Mouse (Mus musculus) CH12.LX (cell line): Measurements from ENCODE around the gene Samd11. TPM values are rescaled to one million over a fixed set of nuclear protein-coding genes. Genes with fewer than 3 reads are reported as not detected.

Experiments
- DNase-seq: peaks from one replicate; pipeline ENCODE4 v3.0.0-alpha.2; 2013; ENCODE audit errors: extremely low read depth
- H3K27ac ChIP-seq: 2 replicates; pipeline ENCODE4 v1.5.1; 2012; ENCODE audit warnings: low read depth, mild to moderate bottlenecking, control low read depth, moderate library complexity; ENCODE audit not compliant: insufficient read depth
- H3K27me3 ChIP-seq: replicated peaks from 2 replicates; pipeline ENCODE3; 2012; ENCODE audit warnings: inconsistent platforms
- H3K36me3 ChIP-seq, 2 experiments: replicated peaks in 1 of 2; 2 replicates each; pipeline versions ENCODE3 to v1.6.1; 2012; ENCODE audit warnings: inconsistent platforms in 1 of 2, low read length in 1 of 2, mild to moderate bottlenecking in 1 of 2, mixed read lengths in 1 of 2, moderate library complexity in 1 of 2; ENCODE audit not compliant: control insufficient read depth in 1 of 2, insufficient read depth in 1 of 2
- H3K4me1 ChIP-seq, 2 experiments: 2 replicates each; pipeline ENCODE4 v1.6.1; 2012; ENCODE audit warnings: inconsistent platforms in 1 of 2, moderate library complexity in 1 of 2; ENCODE audit not compliant: insufficient read depth in 2 of 2, control insufficient read depth in 1 of 2
- H3K4me2 ChIP-seq: 2 replicates; pipeline ENCODE4 v1.6.1; 2012; ENCODE audit warnings: low read depth, mild to moderate bottlenecking, control low read depth; ENCODE audit not compliant: poor library complexity, insufficient read depth, severe bottlenecking
- H3K4me3 ChIP-seq, 3 experiments: fragments of 150-350 bp in 1 of 3; sonication (generic) in 1 of 3; replicated peaks in 1 of 3; 2 replicates each; pipeline versions ENCODE3 to v1.5.1; 2011 to 2012; ENCODE audit warnings: low read depth in 2 of 3, low read length in 2 of 3, mild to moderate bottlenecking in 2 of 3, moderate library complexity in 2 of 3, control low read depth in 1 of 3, improper control_type of control experiment in 1 of 3, inconsistent platforms in 1 of 3, mixed read lengths in 1 of 3; ENCODE audit not compliant: poor library complexity in 1 of 3
- H3K79me2 ChIP-seq: replicated peaks from 2 replicates; pipeline ENCODE4 v1.6.1; 2012; ENCODE audit warnings: mild to moderate bottlenecking, moderate library complexity; ENCODE audit not compliant: control insufficient read depth, poor library complexity, insufficient read depth, severe bottlenecking; ENCODE audit errors: extremely low read depth
- H3K9ac ChIP-seq: 2 replicates; pipeline ENCODE4 v1.6.1; 2012; ENCODE audit warnings: low read depth, mild to moderate bottlenecking, control low read depth, moderate library complexity; ENCODE audit not compliant: insufficient read depth
- H3K9me3 ChIP-seq: replicated peaks from 2 replicates; pipeline ENCODE3; 2012; ENCODE audit warnings: low read length, inconsistent platforms, mixed read lengths
- CHD1 ChIP-seq: IDR thresholded peaks from 2 replicates; pipeline ENCODE4 v1.6.1; 2012; ENCODE audit warnings: low read depth, low read length, improper control_type of control experiment, inconsistent platforms
- CTCF ChIP-seq, 2 experiments: IDR thresholded peaks in 1 of 2; conservative IDR thresholded peaks in 1 of 2; 2 replicates each; pipeline ENCODE4 v1.5.1; 2011 to 2012; ENCODE audit warnings: low read depth in 2 of 2, low read length in 2 of 2, improper control_type of control experiment in 1 of 2, inconsistent platforms in 1 of 2, mild to moderate bottlenecking in 1 of 2, moderate library complexity in 1 of 2
- ELF1 ChIP-seq: IDR thresholded peaks from 2 replicates; pipeline ENCODE4 v1.6.1; 2014; ENCODE audit warnings: low read depth, mild to moderate bottlenecking, inconsistent platforms, low read length, improper control_type of control experiment
- EP300 ChIP-seq: IDR thresholded peaks from 2 replicates; pipeline ENCODE4 v1.6.1; 2011; ENCODE audit warnings: low read length, improper control_type of control experiment
- ETS1 ChIP-seq: conservative IDR thresholded peaks from 2 replicates; pipeline ENCODE4 v1.6.1; 2012; ENCODE audit warnings: low read depth, mild to moderate bottlenecking, inconsistent platforms, low read length, improper control_type of control experiment, moderate library complexity
- GABPA ChIP-seq: IDR thresholded peaks from 2 replicates; pipeline ENCODE4 v1.6.1; 2012; ENCODE audit warnings: low read depth, low read length, improper control_type of control experiment, inconsistent platforms; ENCODE audit not compliant: insufficient replicate concordance
- HCFC1 ChIP-seq: IDR thresholded peaks from 2 replicates; pipeline ENCODE4 v1.6.1; 2012; ENCODE audit warnings: low read depth, mild to moderate bottlenecking, inconsistent platforms, low read length, improper control_type of control experiment
- JUND ChIP-seq: conservative IDR thresholded peaks from 2 replicates; pipeline ENCODE4 v1.6.1; 2011; ENCODE audit warnings: low read depth, low read length, improper control_type of control experiment
- MAFK ChIP-seq: IDR thresholded peaks from 2 replicates; pipeline ENCODE4 v1.6.1; 2011; ENCODE audit warnings: low read length, improper control_type of control experiment; ENCODE audit not compliant: insufficient replicate concordance
- MAX ChIP-seq: IDR thresholded peaks from 2 replicates; pipeline ENCODE4 v1.6.1; 2011; ENCODE audit warnings: low read length, improper control_type of control experiment
- MEF2A ChIP-seq: IDR thresholded peaks from 2 replicates; pipeline ENCODE4 v1.6.1; 2014; ENCODE audit warnings: low read depth, mild to moderate bottlenecking, inconsistent platforms, low read length, improper control_type of control experiment, borderline replicate concordance
- MYC ChIP-seq: IDR thresholded peaks from 2 replicates; pipeline ENCODE4 v1.6.1; 2011; ENCODE audit warnings: low read depth, mild to moderate bottlenecking, improper control_type of control experiment, low read length
- NELFE ChIP-seq: IDR thresholded peaks from 2 replicates; pipeline ENCODE4 v1.6.1; 2011; ENCODE audit warnings: low read depth, low read length, improper control_type of control experiment
- NRF1 ChIP-seq: IDR thresholded peaks from 2 replicates; pipeline ENCODE4 v1.6.1; 2014; ENCODE audit warnings: low read depth, mild to moderate bottlenecking, inconsistent platforms, low read length, improper control_type of control experiment, moderate library complexity
- PAX5 ChIP-seq: IDR thresholded peaks from 2 replicates; pipeline ENCODE4 v1.6.1; 2012; ENCODE audit warnings: low read length, inconsistent platforms, mixed read lengths
- POLR2A ChIP-seq: IDR thresholded peaks from 2 replicates; pipeline ENCODE4 v1.6.1; 2011; ENCODE audit warnings: low read depth, mild to moderate bottlenecking, improper control_type of control experiment, low read length
- POLR2AphosphoS2 ChIP-seq: IDR thresholded peaks from 2 replicates; pipeline ENCODE4 v1.6.1; 2011; ENCODE audit warnings: low read depth, low read length, improper control_type of control experiment
- RAD21 ChIP-seq: IDR thresholded peaks from 2 replicates; pipeline ENCODE4 v1.6.1; 2011; ENCODE audit warnings: low read depth, mild to moderate bottlenecking, low read length, improper control_type of control experiment, moderate library complexity
- SIN3A ChIP-seq: IDR thresholded peaks from 2 replicates; pipeline ENCODE4 v1.6.1; 2012; ENCODE audit warnings: low read length, improper control_type of control experiment, inconsistent platforms
- TBP ChIP-seq: conservative IDR thresholded peaks from 2 replicates; pipeline ENCODE4 v1.6.1; 2011; ENCODE audit warnings: low read depth, low read length, improper control_type of control experiment
- USF1 ChIP-seq: IDR thresholded peaks from 2 replicates; pipeline ENCODE4 v1.6.1; 2014; ENCODE audit warnings: low read depth, mild to moderate bottlenecking, inconsistent platforms, low read length, improper control_type of control experiment
- USF2 ChIP-seq: conservative IDR thresholded peaks from 2 replicates; pipeline ENCODE4 v1.6.1; 2011; ENCODE audit warnings: low read depth, low read length, improper control_type of control experiment
- ZMIZ1 ChIP-seq: IDR thresholded peaks from 2 replicates; pipeline ENCODE4 v1.6.1; 2012; ENCODE audit warnings: low read depth, mild to moderate bottlenecking, inconsistent platforms, low read length, improper control_type of control experiment
- dilution Hi-C: fragments of 300-500 bp; cut with MboI; formaldehyde crosslinking; loops from 2 replicates; pipeline ENCODE4 v1.14.3; 2020; ENCODE audit warnings: low sequenced_read_pairs; ENCODE audit not compliant: extremely low pct_unique_long_range_greater_than_20kb, extremely low pct_ligation_motif_present
- in situ Hi-C: fragments of 300-500 bp; cut with MboI; formaldehyde crosslinking; loops from 3 replicates; pipeline ENCODE4 v1.14.3; 2019; ENCODE audit warnings: low sequenced_read_pairs, low pct_ligation_motif_present, low pct_unique_long_range_greater_than_20kb, mixed read lengths
- polyA plus RNA-seq: library from polyadenylated mRNA; unstranded; fragments of >175 nt; gene quantifications from 2 replicates; pipeline ENCODE4 v1.2.1, GENCODE M21; 2012; ENCODE audit warnings: low read depth; ENCODE audit not compliant: insufficient read length
- total RNA-seq, 2 experiments: library from RNA; depleted of rRNA; stranded (reverse); fragments of 300-350 nt in 1 of 2; fragments of >200 nt in 1 of 2; gene quantifications; 2 replicates each; pipeline ENCODE4 v1.2.3; 2012 to 2014

Gene Samd11
- total and polyA plus RNA-seq, 3 experiments: 0.47 to 3.5 TPM; not detected in 1

- no peak for DNase-seq
- Histone ChIP-seq H3K4me1 (peaks cover 1 to 4% of the 10 kb centered on the region in 2 experiments; a peak in 2 of 4 replicates), H3K27me3 (no peaks in the 10 kb centered on the region), H3K4me3 (no peak overlapping the region), H3K4me2 (no peak overlapping the region), H3K79me2 (no peaks in the 10 kb centered on the region), H3K9ac (no peak overlapping the region), H3K27ac (no peak overlapping the region), H3K9me3 (no peaks in the 10 kb centered on the region), H3K36me3 (peaks cover 21 to 44% of the 10 kb centered on the region in 2 experiments)
- dilution Hi-C loops: no loop called here
- in situ Hi-C loops: no loop called here
- no peak for TF ChIP-seq EP300
- TF ChIP-seq SIN3A: no peak
- TF ChIP-seq MEF2A: no peak
- no peak for TF ChIP-seq ELF1
- TF ChIP-seq TBP: no peak
- no peak for TF ChIP-seq MAX
- no peak for TF ChIP-seq HCFC1
- TF ChIP-seq POLR2A: no peak
- TF ChIP-seq JUND: no peak
- no peak for TF ChIP-seq CHD1
- TF ChIP-seq NELFE: no peak
Observed at GRCm38 (mm10) chr4:156252619-156253018, 2.8 kb downstream of the Samd11 start.

GRCm38 (mm10) chr4:156252140-156252539 lies 3.3 kb downstream of the Samd11 start:
- in situ Hi-C loops: no loop called here
- no peak for DNase-seq
- Histone ChIP-seq H3K4me3 (no peak overlapping the region), H3K4me1 (peaks cover 4 to 6% of the 10 kb centered on the region in 2 experiments; a peak in 2 of 4 replicates), H3K27me3 (no peaks in the 10 kb centered on the region), H3K4me2 (no peak overlapping the region), H3K9me3 (no peaks in the 10 kb centered on the region), H3K36me3 (peaks cover 26 to 48% of the 10 kb centered on the region in 2 experiments), H3K9ac (no peak overlapping the region), H3K79me2 (no peaks in the 10 kb centered on the region), H3K27ac (no peak overlapping the region)
- TF ChIP-seq USF2 (no peak), POLR2AphosphoS2 (no peak), GABPA (no peak), SIN3A (no peak), JUND (no peak), NRF1 (no peak), TBP (no peak), PAX5 (no peak), RAD21 (no peak), HCFC1 (no peak), MAX (no peak), MEF2A (no peak), CTCF (conservative IDR thresholded peaks at IDR 0.05 in 1 of 2, IDR thresholded peaks at IDR 0.05 in 1 of 2; ENCODE audit: low read depth in 2 of 2, low read length in 2 of 2) (no peak), EP300 (no peak), ETS1 (no peak), USF1 (no peak), MYC (no peak), MAFK (no peak), ZMIZ1 (no peak)
- dilution Hi-C loops: no loop called here
